Comparison of ENCODE assay signal across 17 mouse cellular contexts in the genomic region with DNA sequence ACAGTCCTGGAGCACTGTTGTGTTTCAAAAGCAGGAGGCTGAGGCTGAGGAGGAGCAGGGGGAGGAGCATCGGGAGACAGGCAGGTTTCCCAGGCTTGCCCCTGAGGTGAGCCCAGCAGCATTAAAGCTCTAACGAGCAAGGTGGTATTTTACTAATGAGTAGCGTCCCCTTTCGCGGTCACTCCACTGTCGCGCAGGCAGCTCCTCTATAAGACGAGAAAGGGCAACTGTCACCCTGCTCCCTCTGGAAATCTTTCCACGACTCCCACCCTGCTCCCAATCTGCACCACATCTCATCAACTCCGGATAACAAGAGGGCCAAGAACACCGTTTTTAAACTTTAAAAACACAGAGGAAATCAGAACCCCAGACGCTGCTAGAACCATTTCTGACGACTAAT.
"Had no signal": no experiment of that assay in that cellular context is flagged by ENCODE, and none has a peak within 500 bp of the region (broad histone marks: within the 10 kb centered on the region; RNA-seq: fewer than 3 reads in every experiment).

No protein-coding gene starts in this region.

- H3K27me3 ChIP-seq: liver, embryonic 15.5 days; lung, embryonic 15.5 days; midbrain, embryonic 12.5 days; neural tube, embryonic 12.5 days; stomach, embryonic 15.5 days had no signal

- ATAC-seq: liver, postnatal 0 days; lung, postnatal 0 days had no signal

- H3K4me3 ChIP-seq: liver, embryonic 15.5 days; lung, embryonic 15.5 days; megakaryocyte, embryonic 14.5 days; midbrain, embryonic 12.5 days; neural tube, embryonic 12.5 days; stomach, embryonic 15.5 days had no signal

- H3K4me2 ChIP-seq: liver, embryonic 15.5 days; lung, embryonic 15.5 days; midbrain, embryonic 12.5 days; neural tube, embryonic 12.5 days; stomach, embryonic 15.5 days had no signal

- H3K36me3 ChIP-seq: liver, embryonic 15.5 days; neural tube, embryonic 12.5 days; stomach, embryonic 15.5 days had no signal

- H3K9me3 ChIP-seq: liver, embryonic 15.5 days; lung, embryonic 15.5 days; midbrain, embryonic 12.5 days; neural tube, embryonic 12.5 days; stomach, embryonic 15.5 days had no signal

- H3K4me1 ChIP-seq: liver, embryonic 15.5 days; lung, embryonic 15.5 days; neural tube, embryonic 12.5 days had no signal

- H3K27ac ChIP-seq: liver, embryonic 15.5 days; lung, embryonic 15.5 days; macrophage; midbrain, embryonic 12.5 days; neural tube, embryonic 12.5 days; stomach, embryonic 15.5 days; stomach, postnatal 0 days had no signal

- H3K9ac ChIP-seq: liver, embryonic 15.5 days; liver, postnatal 0 days; lung, embryonic 15.5 days; midbrain, embryonic 12.5 days; neural tube, embryonic 12.5 days; stomach, embryonic 15.5 days had no signal

- DNase-seq: liver, postnatal 0 days; lung, adult 2 months; lung, postnatal 14 days; lung, postnatal 36 days; right cerebral cortex, postnatal 14 days; thymus, adult 2 months; thymus, postnatal 25 days; thymus, postnatal 4 days had no signal
